Mouse (Mus musculus) adrenal gland (tissue): Measurements from ENCODE around the gene Ralgps1.
"Not testable (repeated sequence)": the region's sequence is repeated elsewhere in the genome, so short reads cannot be mapped to it uniquely, and the experiment has no call there.

ENCODE experiments used
- intact Hi-C: fragments of 180-260 bp; cut with DNase I; formaldehyde crosslinking; loops from one replicate; pipeline ENCODE4 v1.15.1; 2025

Ralgps1 gene

GRCm38 (mm10) chr2:33154751-33155372 lies 216.4 kb downstream of the Ralgps1 start:
- intact Hi-C loops = loop anchor here (1.0 to 5.0 kb wide), 2 partner anchors 194 to 247 kb away; no protein-coding TSS in a partner anchor

GRCm38 (mm10) chr2:33146994-33147393 lies 224.3 kb downstream of the Ralgps1 start:
- intact Hi-C loops = no loop called here

- intact Hi-C loops = no loop called here
These were observed 228.0 kb downstream of the Ralgps1 start for GRCm38 (mm10) chr2:33143292-33143691.

GRCm38 (mm10) chr2:33138491-33138890 lies 232.8 kb downstream of the Ralgps1 start:
- intact Hi-C loops = loop anchor here (10.0 kb wide), 1 partner anchor 154 kb away; the partner anchor contains the start of gene Slc2a8

GRCm38 (mm10) chr2:33137731-33138130 lies 233.6 kb downstream of the Ralgps1 start:
- intact Hi-C loops = loop anchor here (10.0 kb wide), 1 partner anchor 153 kb away; the partner anchor contains the start of gene Slc2a8

- intact Hi-C loops = loop anchor here (10.0 kb wide), 1 partner anchor 152 kb away; the partner anchor contains the start of gene Slc2a8
These were observed 234.0 kb downstream of the Ralgps1 start for GRCm38 (mm10) chr2:33137244-33137643.

GRCm38 (mm10) chr2:33136366-33136765 lies 234.9 kb downstream of the Ralgps1 start:
- intact Hi-C loops = loop anchor here (10.0 kb wide), 1 partner anchor 152 kb away; the partner anchor contains the start of gene Slc2a8

- intact Hi-C loops = loop anchor here (10.0 kb wide), 1 partner anchor 150 kb away; the partner anchor contains the start of gene Slc2a8
These were observed 236.4 kb downstream of the Ralgps1 start for GRCm38 (mm10) chr2:33134766-33135490.

- intact Hi-C loops = loop anchor here (10.0 kb wide), 1 partner anchor 148 kb away; the partner anchor contains the start of gene Slc2a8
These were observed 239.0 kb downstream of the Ralgps1 start for GRCm38 (mm10) chr2:33132306-33132705.

- intact Hi-C loops = loop anchor here (10.0 kb wide), 1 partner anchor 147 kb away; the partner anchor contains the start of gene Slc2a8
These were observed 239.7 kb downstream of the Ralgps1 start, which contains the start of gene Garnl3 for GRCm38 (mm10) chr2:33131500-33132092. Garnl3 (minus strand) TSS chr2:33131654.

- intact Hi-C loops = loop anchor here (10.0 kb wide), 1 partner anchor 146 kb away; the partner anchor contains the start of gene Slc2a8
These were observed 240.5 kb downstream of the Ralgps1 start for GRCm38 (mm10) chr2:33130526-33131483.

GRCm38 (mm10) chr2:33130141-33130525 lies 241.2 kb downstream of the Ralgps1 start:
- intact Hi-C loops = loop anchor here (10.0 kb wide), 1 partner anchor 145 kb away; the partner anchor contains the start of gene Slc2a8

GRCm38 (mm10) chr2:33129696-33130095 lies 241.6 kb downstream of the Ralgps1 start:
- intact Hi-C loops = loop anchor here (10.0 kb wide), 1 partner anchor 145 kb away; the partner anchor contains the start of gene Slc2a8

- intact Hi-C loops = no loop called here
These were observed 242.3 kb downstream of the Ralgps1 start for GRCm38 (mm10) chr2:33129005-33129404.

GRCm38 (mm10) chr2:33127271-33127670 lies 244.0 kb downstream of the Ralgps1 start:
- intact Hi-C loops = no loop called here

- intact Hi-C loops = no loop called here
These were observed 248.4 kb downstream of the Ralgps1 start for GRCm38 (mm10) chr2:33122856-33123255.

- intact Hi-C loops = no loop called here
These were observed 270.8 kb downstream of the Ralgps1 start for GRCm38 (mm10) chr2:33100536-33100935.

GRCm38 (mm10) chr2:33097326-33097725 lies 274.0 kb downstream of the Ralgps1 start:
- intact Hi-C loops = not testable (repeated sequence)

- intact Hi-C loops = no loop called here
These were observed 276.0 kb downstream of the Ralgps1 start for GRCm38 (mm10) chr2:33095221-33095671.
